Mouse (Mus musculus) myocyte (in vitro differentiated cells): Measurements from ENCODE around the gene Slc44a1. TPM values are rescaled to one million over a fixed set of nuclear protein-coding genes. Genes with fewer than 3 reads are reported as not detected.

Source experiments
- H3K27me3 ChIP-seq: one replicate; pipeline ENCODE4 v1.6.1; 2011; ENCODE audit not compliant: control insufficient read depth, insufficient read depth, insufficient read length
- H3K36me3 ChIP-seq: one replicate; pipeline ENCODE4 v1.6.1; 2011; ENCODE audit not compliant: control insufficient read depth, insufficient read depth
- H3K4me2 ChIP-seq: one replicate; pipeline ENCODE4 v1.6.1; 2011; ENCODE audit warnings: low read depth, control low read depth
- H3K4me3 ChIP-seq: one replicate; pipeline ENCODE4 v1.5.1; 2011; ENCODE audit warnings: mild to moderate bottlenecking, control low read depth, moderate library complexity
- H3K79me2 ChIP-seq: one replicate; pipeline ENCODE4 v1.6.1; 2011; ENCODE audit not compliant: control insufficient read depth, insufficient read depth
- H3ac ChIP-seq: one replicate; pipeline ENCODE4 v1.6.1; 2011; ENCODE audit not compliant: control insufficient read depth, insufficient read length
- CEBPB ChIP-seq: IDR thresholded peaks from 2 replicates; pipeline ENCODE4 v1.6.1; 2011; ENCODE audit warnings: mild to moderate bottlenecking, moderate library complexity; ENCODE audit not compliant: poor library complexity, insufficient read depth, severe bottlenecking
- E2F4 ChIP-seq: IDR thresholded peaks from one replicate; pipeline ENCODE4 v1.6.1; 2011; ENCODE audit warnings: mild to moderate bottlenecking, control low read depth, moderate library complexity; ENCODE audit not compliant: insufficient read depth
- MAX ChIP-seq: IDR thresholded peaks from one replicate; pipeline ENCODE4 v1.6.1; 2011; ENCODE audit warnings: low read depth, mild to moderate bottlenecking, control low read depth
- MYOD1 ChIP-seq, 3 experiments: IDR thresholded peaks; one replicate each; pipeline ENCODE4 v1.6.1; 2011; ENCODE audit warnings: control low read depth in 2 of 3, low read depth in 2 of 3, mild to moderate bottlenecking in 2 of 3, moderate library complexity in 1 of 3; ENCODE audit not compliant: insufficient read length in 2 of 3, control insufficient read depth in 1 of 3
- MYOG ChIP-seq, 3 experiments: IDR thresholded peaks; one replicate each; pipeline ENCODE4 v1.6.1; 2011; ENCODE audit warnings: control low read depth in 2 of 3, low read depth in 2 of 3, mild to moderate bottlenecking in 2 of 3; ENCODE audit not compliant: insufficient read length in 2 of 3, control insufficient read depth in 1 of 3, insufficient read depth in 1 of 3
- POLR2A ChIP-seq: IDR thresholded peaks from one replicate; pipeline ENCODE4 v1.6.1; 2011; ENCODE audit warnings: low read depth, mild to moderate bottlenecking, control low read depth, moderate library complexity; ENCODE audit not compliant: insufficient read length
- POLR2AphosphoS2 ChIP-seq: IDR thresholded peaks from one replicate; pipeline ENCODE4 v1.6.1; 2011; ENCODE audit warnings: low read depth, control low read depth; ENCODE audit not compliant: insufficient read length
- REST ChIP-seq: IDR thresholded peaks from one replicate; pipeline ENCODE4 v1.6.1; 2011; ENCODE audit warnings: mild to moderate bottlenecking, control low read depth, moderate library complexity; ENCODE audit not compliant: insufficient read depth, insufficient read length
- SRF ChIP-seq: IDR thresholded peaks from one replicate; pipeline ENCODE4 v1.6.1; 2011; ENCODE audit warnings: low read depth; ENCODE audit not compliant: control insufficient read depth, insufficient read length
- TCF12 ChIP-seq: IDR thresholded peaks from one replicate; pipeline ENCODE4 v1.6.1; 2011; ENCODE audit warnings: mild to moderate bottlenecking, control low read depth; ENCODE audit not compliant: poor library complexity, insufficient read depth, severe bottlenecking
- TCF3 ChIP-seq: IDR thresholded peaks from one replicate; pipeline ENCODE4 v1.6.1; 2011; ENCODE audit warnings: low read depth, control low read depth; ENCODE audit not compliant: insufficient read length
- USF1 ChIP-seq: IDR thresholded peaks from one replicate; pipeline ENCODE4 v1.6.1; 2011; ENCODE audit warnings: low read depth, mild to moderate bottlenecking, control low read depth, moderate library complexity
- polyA plus RNA-seq: library from polyadenylated mRNA; unstranded; fragments of >200 nt; fragmentation: generic; extraction: Trizol; gene quantifications from one replicate; pipeline ENCODE4 v1.2.1, GENCODE M21; 2012; ENCODE audit warnings: missing spikeins

Slc44a1 gene
- polyA plus RNA-seq, 1 experiment, result 43.7 TPM

DNA sequence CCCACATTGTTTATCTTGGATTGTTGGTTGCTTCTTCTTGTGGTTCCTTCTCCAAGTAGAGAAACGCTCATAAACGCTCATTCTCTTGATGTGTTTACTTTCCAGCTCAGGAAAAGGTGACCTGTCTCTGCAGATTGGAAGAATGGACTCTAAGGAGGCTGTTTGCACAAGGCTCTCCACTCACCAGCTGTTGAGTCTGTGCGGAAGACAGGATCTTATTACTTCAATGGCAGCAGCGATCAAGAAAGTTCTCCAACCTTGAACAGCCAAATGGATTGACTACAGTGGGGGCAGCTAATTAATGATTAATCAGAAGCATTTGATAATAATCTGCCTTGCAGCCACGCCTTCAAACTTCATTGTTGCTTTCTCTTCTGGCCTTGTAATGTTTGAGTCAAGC, 181.3 kb downstream of the Slc44a1 start:
- H3K27me3 ChIP-seq, result no peaks in the 10 kb centered on the region
- no peak overlapping the region for H3K4me3 ChIP-seq
- no peak for TF ChIP-seq REST
- peak in 1 of 3 experiments; percentile 4 for TF ChIP-seq MYOD1 (IDR thresholded peaks at IDR 0.05; ENCODE audit: control insufficient read depth in 1 of 3, insufficient read length in 2 of 3, low read depth in 2 of 3)
- no peak for TF ChIP-seq USF1
- no peak for TF ChIP-seq CEBPB
- no peak overlapping the region for H3K4me2 ChIP-seq
- H3ac ChIP-seq, result no peak overlapping the region
- H3K36me3 ChIP-seq, result no peaks in the 10 kb centered on the region
- H3K79me2 ChIP-seq, result no peaks in the 10 kb centered on the region

DNA sequence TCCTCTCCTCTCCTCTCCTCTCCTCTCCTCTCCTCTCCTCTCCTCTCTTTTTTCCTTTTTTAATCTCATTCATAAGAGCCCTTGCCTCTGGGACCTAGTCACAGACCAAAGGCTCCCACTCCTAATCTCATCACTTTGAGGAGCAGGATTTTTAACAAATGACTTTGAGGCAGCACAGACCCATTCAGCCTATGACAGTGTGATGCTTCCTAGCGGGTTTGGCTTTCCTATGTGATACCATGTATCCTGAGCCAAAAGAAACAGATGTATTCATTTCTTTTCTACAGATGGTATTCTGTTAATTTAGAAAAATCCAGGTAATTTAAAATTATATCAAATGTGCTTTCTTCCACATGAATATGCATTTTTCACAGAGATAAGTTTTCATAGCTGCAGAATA, 183.5 kb downstream of the Slc44a1 start:
- Histone ChIP-seq H3K79me2 (no peaks in the 10 kb centered on the region), H3K4me3 (no peak overlapping the region), H3K4me2 (no peak overlapping the region), H3ac (no peak overlapping the region), H3K36me3 (no peaks in the 10 kb centered on the region), H3K27me3 (no peaks in the 10 kb centered on the region)
- no peak for TF ChIP-seq CEBPB
- TF ChIP-seq MYOD1 (IDR thresholded peaks at IDR 0.05; ENCODE audit: control insufficient read depth in 1 of 3, insufficient read length in 2 of 3, low read depth in 2 of 3), result no peak
- TF ChIP-seq TCF12, result no peak
- TF ChIP-seq MYOG (IDR thresholded peaks at IDR 0.05; ENCODE audit: control insufficient read depth in 1 of 3, insufficient read depth in 1 of 3, insufficient read length in 2 of 3, low read depth in 2 of 3), result no peak
- TF ChIP-seq TCF3, result no peak
- no peak for TF ChIP-seq REST
- no peak for TF ChIP-seq USF1

DNA sequence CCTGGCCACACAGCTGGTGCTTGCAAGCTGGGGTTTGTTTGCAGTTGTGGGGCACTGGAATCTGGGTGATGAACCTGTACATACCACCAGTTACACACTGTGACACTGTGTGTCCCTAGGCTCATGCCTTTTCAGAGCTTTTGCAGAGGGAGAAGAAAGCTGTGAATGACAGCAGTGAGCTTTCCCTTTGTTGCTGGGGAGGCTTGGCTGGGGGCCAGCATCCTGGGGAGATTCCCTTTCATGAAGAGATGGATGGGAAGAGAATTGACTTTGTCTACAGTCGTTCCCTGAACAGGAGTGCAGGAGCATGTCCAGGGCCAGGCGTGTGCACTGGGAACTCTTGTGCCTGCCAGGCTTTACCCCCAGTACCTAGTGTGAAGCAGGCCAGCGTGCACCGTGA, 184.6 kb downstream of the Slc44a1 start:
- Histone ChIP-seq H3K4me3 (no peak overlapping the region), H3K79me2 (no peaks in the 10 kb centered on the region), H3K4me2 (no peak overlapping the region), H3ac (no peak overlapping the region), H3K36me3 (no peaks in the 10 kb centered on the region), H3K27me3 (no peaks in the 10 kb centered on the region)
- TF ChIP-seq REST (no peak), POLR2A (no peak), CEBPB (no peak), POLR2AphosphoS2 (no peak), TCF12 (no peak), USF1 (no peak), MYOG (IDR thresholded peaks at IDR 0.05; ENCODE audit: control insufficient read depth in 1 of 3, insufficient read depth in 1 of 3, insufficient read length in 2 of 3, low read depth in 2 of 3) (no peak), SRF (no peak), MAX (no peak), MYOD1 (IDR thresholded peaks at IDR 0.05; ENCODE audit: control insufficient read depth in 1 of 3, insufficient read length in 2 of 3, low read depth in 2 of 3) (no peak), TCF3 (no peak), E2F4 (no peak)

DNA sequence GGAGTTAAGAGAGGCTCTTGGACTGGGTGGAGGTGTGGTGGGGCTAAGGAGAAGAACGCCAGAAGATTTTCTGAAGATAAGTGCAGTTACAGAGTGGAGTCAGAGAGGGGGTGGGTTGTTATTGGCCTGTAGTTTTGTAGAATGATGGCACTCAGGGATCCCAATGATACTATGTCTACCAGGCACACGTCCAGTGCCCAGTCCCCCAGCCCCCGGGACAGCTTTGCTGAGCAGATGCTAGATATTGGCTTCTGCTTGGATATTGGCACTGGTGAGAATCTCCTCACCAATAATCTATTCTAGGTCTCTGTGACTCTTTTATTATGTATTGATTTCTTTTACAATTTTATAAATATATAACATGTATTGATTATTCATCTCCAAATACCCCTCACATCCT, 185.1 kb downstream of the Slc44a1 start:
- H3K36me3 ChIP-seq, result no peaks in the 10 kb centered on the region
- TF ChIP-seq SRF, result no peak
- no peak for TF ChIP-seq POLR2AphosphoS2
- TF ChIP-seq E2F4, result no peak
- TF ChIP-seq TCF12, result no peak
- no peak for TF ChIP-seq MAX
- no peak for TF ChIP-seq MYOD1 (IDR thresholded peaks at IDR 0.05; ENCODE audit: control insufficient read depth in 1 of 3, insufficient read length in 2 of 3, low read depth in 2 of 3)
- TF ChIP-seq USF1, result no peak
- H3K27me3 ChIP-seq, result no peaks in the 10 kb centered on the region
- H3ac ChIP-seq, result no peak overlapping the region
- H3K4me3 ChIP-seq, result no peak overlapping the region
- H3K4me2 ChIP-seq, result no peak overlapping the region
- H3K79me2 ChIP-seq, result no peaks in the 10 kb centered on the region

DNA sequence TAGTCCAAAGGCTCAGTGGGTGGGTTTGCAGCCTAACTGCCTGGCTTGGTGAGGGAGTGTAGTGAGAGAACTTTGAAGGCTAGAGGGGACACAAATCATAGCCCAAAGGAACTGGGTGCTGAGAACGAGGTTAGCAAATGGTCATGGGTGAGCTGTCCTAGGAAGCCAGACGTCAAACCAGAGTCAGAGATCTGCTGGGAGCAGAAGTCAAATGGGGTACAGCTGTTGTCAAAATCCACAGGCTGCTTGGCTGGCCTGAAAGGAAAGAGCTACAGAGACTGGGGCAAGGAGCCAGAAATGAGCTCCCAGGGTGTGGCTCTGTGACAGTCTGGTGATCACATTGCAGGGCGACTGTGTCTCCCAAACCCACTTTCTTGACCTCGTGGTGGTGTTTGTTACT, 188.7 kb downstream of the Slc44a1 start:
- no peak overlapping the region for H3ac ChIP-seq
- TF ChIP-seq POLR2A (no peak), MYOD1 (IDR thresholded peaks at IDR 0.05; ENCODE audit: control insufficient read depth in 1 of 3, insufficient read length in 2 of 3, low read depth in 2 of 3) (peak; percentile 26 to 84 (median 40)), MYOG (IDR thresholded peaks at IDR 0.05; ENCODE audit: control insufficient read depth in 1 of 3, insufficient read depth in 1 of 3, insufficient read length in 2 of 3, low read depth in 2 of 3) (peak; percentile 35 to 82 (median 76)), POLR2AphosphoS2 (no peak), TCF12 (peak; percentile 32)
- H3K27me3 ChIP-seq, result no peaks in the 10 kb centered on the region
- peak overlapping the region; percentile 71 for H3K4me2 ChIP-seq
- peaks cover 19% of the 10 kb centered on the region for H3K79me2 ChIP-seq
- H3K36me3 ChIP-seq, result no peaks in the 10 kb centered on the region
- no peak overlapping the region for H3K4me3 ChIP-seq
